Mouse (Mus musculus) limb, embryonic 14.5 days (tissue): Measurements from ENCODE around the gene Slc37a2. TPM values are rescaled to one million over a fixed set of nuclear protein-coding genes. Genes with fewer than 3 reads are reported as not detected.
A peak's percentile ranks its signal among the peaks of the same experiment; 100 is the strongest.
"Not testable (repeated sequence)": the region's sequence is repeated elsewhere in the genome, so short reads cannot be mapped to it uniquely, and the experiment has no call there.

Experiments used
- ATAC-seq: fragments of 200-750 bp; cut with Nextera tagmentation; 2 replicates; pipeline ENCODE4 v1.8.0; 2017; ENCODE audit warnings: low read depth, moderate number of reproducible peaks, moderate TSS enrichment; ENCODE audit not compliant: low FRiP score
- DNase-seq: peaks from one replicate; pipeline ENCODE4 v3.0.0-alpha.2; 2015; ENCODE audit warnings: low spot score
- H3K27ac ChIP-seq: fragments of 300-500 bp; sonication (generic); replicated peaks from 2 replicates; pipeline ENCODE4 v1.5.1; 2014; ENCODE audit warnings: low read depth, mild to moderate bottlenecking, low read length, moderate library complexity, mixed read lengths
- H3K27me3 ChIP-seq: fragments of 300-500 bp; sonication (generic); 2 replicates; pipeline ENCODE4 v1.6.1; 2014; ENCODE audit warnings: low read length, mixed read lengths; ENCODE audit not compliant: control insufficient read depth, insufficient read depth
- H3K36me3 ChIP-seq: fragments of 300-500 bp; sonication (generic); 2 replicates; pipeline ENCODE4 v1.6.1; 2014; ENCODE audit warnings: mild to moderate bottlenecking, low read length, moderate library complexity, mixed read lengths; ENCODE audit not compliant: control insufficient read depth, insufficient read depth
- H3K4me1 ChIP-seq: fragments of 300-500 bp; sonication (generic); 2 replicates; pipeline ENCODE4 v1.6.1; 2014; ENCODE audit warnings: antibody characterized with exemption, low read length, mixed read lengths; ENCODE audit not compliant: control insufficient read depth, insufficient read depth
- H3K4me2 ChIP-seq: fragments of 300-500 bp; sonication (generic); replicated peaks from 2 replicates; pipeline ENCODE4 v1.6.1; 2014; ENCODE audit warnings: low read depth, mild to moderate bottlenecking, low read length, moderate library complexity; ENCODE audit not compliant: severe bottlenecking
- H3K4me3 ChIP-seq: fragments of 300-500 bp; sonication (generic); replicated peaks from 2 replicates; pipeline ENCODE4 v1.5.1; 2014; ENCODE audit warnings: low read length
- H3K9ac ChIP-seq: fragments of 300-500 bp; sonication (generic); 2 replicates; pipeline ENCODE4 v1.6.1; 2014; ENCODE audit warnings: mild to moderate bottlenecking, low read depth, low read length, moderate library complexity; ENCODE audit not compliant: severe bottlenecking
- H3K9me3 ChIP-seq: fragments of 300-500 bp; sonication (generic); 2 replicates; pipeline ENCODE4 v1.6.1; 2016; ENCODE audit warnings: low read length; ENCODE audit not compliant: control insufficient read depth
- POLR2A ChIP-seq: fragments of 200-500 bp; IDR thresholded peaks from 2 replicates; pipeline ENCODE4 v1.8.0; 2012; ENCODE audit warnings: inconsistent platforms, mild to moderate bottlenecking, moderate library complexity, borderline replicate concordance; ENCODE audit not compliant: insufficient read depth, insufficient read length; ENCODE audit errors: extremely low read depth
- WGBS: fragments of 180-500 bp; shearing (Covaris S2); extraction: QIAGEN DNeasy Blood & Tissue Kit; methylation state at CpG from one replicate; pipeline ENCODE4 v1.1.7; 2014; 5-methylcytosine and 5-hydroxymethylcytosine counted together
- polyA plus RNA-seq, 2 experiments: library from polyadenylated mRNA; depleted of rRNA in 1 of 2; stranded (reverse) in 1 of 2; unstranded in 1 of 2; fragments of >200 nt; fragmentation: Nextera tagmentation in 1 of 2; extraction: Ambion mirVana in 1 of 2; gene quantifications; 2 replicates each; pipeline versions ENCODE4 v1.2.1 to v1.2.3; 2012 to 2014

Gene Slc37a2
- 3.2 and 3.9 TPM in 2 replicates for polyA plus RNA-seq (2012; rRNA removed)
- polyA plus RNA-seq (2014; fragmentation: Nextera tagmentation; extraction: Ambion mirVana) = 3.2 and 3.6 TPM in 2 replicates

- WGBS = 1% methylated on average over 38 of the region's 38 CpGs
- no peak for TF ChIP-seq POLR2A
Observed at GRCm38 (mm10) chr9:37255149-37255888, at the start of gene Slc37a2. Gene Slc37a2 (minus strand): TSS chr9:37255738.

GRCm38 (mm10) chr9:37301720-37302119 lies 46.2 kb upstream of the Slc37a2 start:
- 88% methylated on average over 1 of the region's 1 CpGs for WGBS
- DNase-seq (no peak), ATAC-seq (no peak)
- no peaks in the 10 kb centered on the region; the same call in none of the 2 replicates for H3K36me3 ChIP-seq
- H3K9me3 ChIP-seq = no peaks in the 10 kb centered on the region
- TF ChIP-seq POLR2A = no peak
- H3K4me1 ChIP-seq = no peaks in the 10 kb centered on the region
- H3K27me3 ChIP-seq = no peaks in the 10 kb centered on the region
- H3K27ac ChIP-seq = no peak overlapping the region
- no peak overlapping the region for H3K4me2 ChIP-seq
- no peak overlapping the region for H3K4me3 ChIP-seq
- no peak overlapping the region for H3K9ac ChIP-seq

More at GRCm38 (mm10) chr9:37255149-37255888, at the start of gene Slc37a2:
- H3K4me2 ChIP-seq = peak within 1 kb of the TSS; percentile 73
- H3K27ac ChIP-seq = no peak within 1 kb of the TSS
- no peaks in the 10 kb centered on the region for H3K36me3 ChIP-seq
- H3K9me3 ChIP-seq = no peaks in the 10 kb centered on the region
- ATAC-seq (peak; percentile 73), DNase-seq (peak; percentile 56)
- H3K27me3 ChIP-seq = no peaks in the 10 kb centered on the region
- peak within 1 kb of the TSS; percentile 44 for H3K4me3 ChIP-seq
- 0 out of 2 replicates have a peak, but pooled peaks cover 3% of the 10 kb centered on the region for H3K4me1 ChIP-seq
- H3K9ac ChIP-seq = peak within 1 kb of the TSS; percentile 51

- H3K27ac ChIP-seq, H3K4me3 ChIP-seq, H3K4me1 ChIP-seq, ATAC-seq, H3K4me2 ChIP-seq, H3K36me3 ChIP-seq, H3K9me3 ChIP-seq, H3K27me3 ChIP-seq, H3K9ac ChIP-seq, DNase-seq: not testable (repeated sequence)
- 64% methylated on average over 1 of the region's 1 CpGs for WGBS
Observed at GRCm38 (mm10) chr9:37300501-37300900, 45.0 kb upstream of the Slc37a2 start.

- H3K9me3 ChIP-seq = no peaks in the 10 kb centered on the region
- DNase-seq (no peak), ATAC-seq (no peak)
- no peak overlapping the region for H3K4me2 ChIP-seq
- TF ChIP-seq POLR2A = no peak
- H3K27ac ChIP-seq = no peak overlapping the region
- no peak overlapping the region for H3K4me3 ChIP-seq
- no peak overlapping the region for H3K9ac ChIP-seq
- no peaks in the 10 kb centered on the region for H3K4me1 ChIP-seq
- H3K27me3 ChIP-seq = no peaks in the 10 kb centered on the region
- H3K36me3 ChIP-seq = no peaks in the 10 kb centered on the region
Observed at GRCm38 (mm10) chr9:37295586-37295985, 40.0 kb upstream of the Slc37a2 start.

- no peaks in the 10 kb centered on the region for H3K4me1 ChIP-seq
- no peak overlapping the region for H3K9ac ChIP-seq
- H3K27me3 ChIP-seq = no peaks in the 10 kb centered on the region
- DNase-seq (no peak), ATAC-seq (no peak)
- no peak overlapping the region for H3K4me3 ChIP-seq
- H3K27ac ChIP-seq = no peak overlapping the region
- WGBS = 84% methylated on average over 2 of the region's 2 CpGs
- no peaks in the 10 kb centered on the region for H3K9me3 ChIP-seq
- TF ChIP-seq POLR2A = no peak
- H3K4me2 ChIP-seq = no peak overlapping the region
- no peaks in the 10 kb centered on the region for H3K36me3 ChIP-seq
Observed at GRCm38 (mm10) chr9:37266622-37267021, 11.1 kb upstream of the Slc37a2 start.
